Mouse (Mus musculus): ENCODE measurements around the gene Bahcc1.
A peak's percentile ranks its signal among the peaks of the same experiment; 100 is the strongest.

Bahcc1 gene

DNA sequence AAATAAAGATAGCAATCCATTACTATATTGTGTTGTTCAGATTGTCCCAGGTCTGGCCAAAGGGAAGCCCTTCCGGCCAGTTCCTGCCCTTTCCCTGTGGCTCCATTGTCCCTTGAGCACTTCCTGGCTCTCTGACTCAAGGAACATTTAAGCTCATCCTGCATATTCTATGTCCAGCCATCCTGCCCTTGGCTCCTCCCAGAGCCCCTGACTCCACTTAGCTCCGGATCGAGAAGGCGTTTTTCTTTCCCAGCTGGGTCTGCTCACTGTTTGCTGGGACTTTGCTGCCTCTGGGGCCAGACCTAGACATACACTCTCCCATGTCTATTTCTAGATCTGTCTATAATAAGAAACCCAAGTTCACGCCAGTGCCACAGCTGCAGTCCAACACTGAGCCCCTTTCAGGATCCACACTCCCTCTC lies 26.1 kb upstream of the Bahcc1 start:
- no peak for DNase-seq (ENCODE audit: low read depth)

DNA sequence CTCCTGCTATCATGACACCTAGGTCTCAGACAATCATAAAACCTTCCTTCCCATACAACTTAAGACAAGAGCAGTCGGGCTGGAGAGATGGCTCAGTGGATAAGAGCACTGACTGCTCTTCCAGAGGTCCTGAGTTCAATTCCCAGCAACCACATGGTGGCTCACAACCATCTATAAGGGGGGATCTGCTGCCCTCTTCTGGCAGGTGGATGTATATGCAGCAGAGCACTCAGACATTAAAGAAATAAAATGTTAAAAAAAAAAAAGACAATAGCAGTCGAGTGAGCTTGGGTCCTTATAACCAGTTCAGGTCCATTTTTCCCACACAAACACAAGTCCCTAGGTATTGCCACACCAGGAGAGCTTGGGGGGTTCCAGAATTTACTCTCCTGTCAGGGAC lies 23.9 kb upstream of the Bahcc1 start:
- peak; percentile 53 for DNase-seq (ENCODE audit: low read depth)

- DNase-seq (ENCODE audit: low read depth): no peak
These were observed 23.3 kb upstream of the Bahcc1 start for GRCm38 (mm10) chr11:120209462-120209861.

- no peak for DNase-seq (ENCODE audit: low read depth)
These were observed 17.0 kb upstream of the Bahcc1 start for GRCm38 (mm10) chr11:120215726-120216241.

- DNase-seq (ENCODE audit: low read depth): no peak
These were observed 16.0 kb upstream of the Bahcc1 start for GRCm38 (mm10) chr11:120216540-120217324.

GRCm38 (mm10) chr11:120218176-120218856 lies 14.4 kb upstream of the Bahcc1 start:
- DNase-seq (ENCODE audit: low read depth): no peak

DNA sequence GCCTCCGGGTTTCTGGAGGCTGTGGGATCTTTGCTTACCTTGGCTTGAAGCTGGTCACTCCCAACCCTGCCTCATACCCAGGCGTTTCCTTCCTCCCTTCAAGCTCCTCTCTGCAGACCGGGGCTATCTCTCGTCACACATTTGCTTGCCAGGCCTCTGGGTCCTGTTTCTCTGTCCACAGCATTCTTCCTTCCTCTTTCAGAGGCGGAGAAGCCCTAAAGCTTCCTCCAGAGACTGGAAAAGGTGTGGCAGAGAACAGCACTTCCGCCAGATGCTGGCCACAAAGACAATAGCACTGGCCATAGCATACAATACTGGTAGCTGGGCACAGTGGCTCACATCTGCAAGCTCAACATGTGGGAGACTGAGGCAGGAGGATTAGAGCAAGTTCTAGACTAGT lies 13.8 kb upstream of the Bahcc1 start:
- no peak for DNase-seq (ENCODE audit: low read depth)

- DNase-seq (ENCODE audit: low read depth): no peak
These were observed 12.7 kb upstream of the Bahcc1 start for GRCm38 (mm10) chr11:120219916-120220522.

DNA sequence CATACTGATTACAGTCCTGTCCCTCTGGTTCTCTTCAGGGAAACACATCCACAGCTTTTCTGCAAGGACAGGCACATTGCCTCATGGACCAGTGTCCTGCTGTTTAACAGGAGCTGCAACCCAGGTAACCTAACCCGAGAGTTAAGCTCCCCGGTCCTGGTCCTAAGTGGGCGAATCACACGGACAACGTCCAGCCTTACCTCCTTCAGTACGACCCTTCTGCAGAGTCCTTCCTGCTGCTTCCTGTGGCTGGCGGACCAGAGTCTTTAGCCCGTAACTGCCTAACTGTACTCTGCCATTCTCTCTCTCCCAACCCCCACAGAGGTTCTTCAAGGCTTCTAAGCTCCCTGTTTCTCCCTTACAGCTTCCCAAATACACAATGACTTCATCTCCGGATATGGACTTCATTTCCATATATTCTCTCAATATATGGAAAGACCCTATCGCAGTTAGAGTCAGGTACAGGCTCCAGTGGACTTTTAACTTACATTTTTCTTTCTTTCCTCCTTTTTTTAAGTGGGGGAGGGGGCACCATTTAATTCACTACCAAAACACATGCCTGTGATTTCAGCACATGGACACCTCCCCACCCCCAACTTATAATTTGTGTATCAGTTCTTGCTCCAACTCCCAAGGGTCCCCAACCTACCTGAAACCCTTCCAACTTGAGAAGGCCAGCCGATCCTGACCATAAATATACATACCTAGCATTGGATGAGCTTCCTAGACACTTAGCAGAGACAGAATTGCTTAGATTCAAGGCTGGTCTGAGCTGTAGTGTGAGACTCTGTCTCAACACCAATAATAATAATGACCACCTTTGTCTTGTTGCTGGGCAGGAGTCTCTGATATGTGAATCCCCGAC lies 11.6 kb upstream of the Bahcc1 start:
- no peak for DNase-seq (ENCODE audit: low read depth)

DNA sequence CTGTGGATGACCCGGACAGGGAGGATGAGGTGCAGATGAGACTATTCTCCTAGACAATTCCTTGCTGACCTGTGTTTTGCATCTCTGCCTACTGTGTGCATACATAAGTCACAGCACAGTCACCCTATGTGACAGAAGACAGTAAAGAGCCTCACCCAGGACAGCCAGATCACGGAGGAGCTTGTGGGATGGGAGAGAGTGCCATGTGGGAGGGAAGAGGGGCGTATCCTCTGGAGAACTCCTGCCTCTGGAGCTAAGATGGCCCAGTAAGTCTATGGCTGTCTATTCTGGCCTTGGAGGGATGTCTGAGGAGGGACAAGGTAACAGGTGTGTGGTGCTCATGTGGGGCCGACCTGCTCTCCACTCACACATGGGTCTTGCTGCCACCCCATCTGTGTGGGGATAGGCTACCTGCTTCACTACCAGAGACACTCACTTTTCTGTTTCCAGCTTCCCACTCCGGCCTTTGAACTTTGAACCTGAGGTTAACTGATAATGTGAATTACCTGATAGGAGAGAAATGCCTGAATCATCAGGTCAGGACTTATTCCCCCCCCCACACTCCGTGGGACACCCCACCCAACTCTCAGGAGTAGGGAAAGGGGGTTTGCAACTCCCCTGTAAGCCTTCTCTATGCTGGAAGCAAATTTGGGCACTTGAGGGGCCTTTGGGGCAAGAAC lies 10.2 kb upstream of the Bahcc1 start:
- no peak for DNase-seq (ENCODE audit: low read depth)

GRCm38 (mm10) chr11:120223586-120224487 lies 8.9 kb upstream of the Bahcc1 start:
- no peak for DNase-seq (ENCODE audit: low read depth)

DNA sequence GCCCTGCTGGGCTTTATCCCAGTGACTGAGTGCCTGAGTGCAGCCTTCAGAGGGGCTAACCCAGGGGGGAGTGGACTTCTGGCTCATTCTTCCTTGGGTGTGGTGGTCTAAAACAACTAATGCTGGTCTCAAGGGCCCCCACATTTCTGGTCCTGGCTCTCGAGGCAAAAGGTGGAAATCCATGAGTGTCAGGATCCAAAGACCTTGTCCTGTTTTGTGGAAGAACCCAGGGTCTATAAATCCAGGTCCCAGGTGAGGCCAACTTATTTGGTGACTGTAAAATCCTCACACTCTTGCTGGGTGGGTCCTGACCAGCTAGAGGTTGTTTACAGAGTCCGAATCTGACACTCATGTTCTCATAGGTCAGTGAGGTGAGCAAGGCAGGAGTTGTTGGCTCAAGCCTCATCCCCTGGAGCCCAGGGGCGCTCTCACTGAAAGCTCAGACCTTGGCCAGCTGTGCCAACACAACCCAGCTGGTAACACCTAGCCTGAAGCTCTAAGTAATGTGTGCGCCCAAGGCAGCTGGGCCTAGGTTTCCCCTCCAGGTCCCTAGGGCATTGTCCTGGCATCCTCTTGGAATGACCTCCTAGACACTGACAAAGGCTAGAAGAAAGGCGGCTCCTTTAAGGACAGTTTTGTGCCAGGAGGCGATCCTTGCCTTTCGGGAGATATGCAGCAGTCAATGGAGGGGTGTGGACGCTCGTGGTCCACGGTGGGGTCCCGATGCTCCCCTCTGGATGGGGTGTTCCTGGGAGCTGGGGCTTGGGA lies 8.1 kb upstream of the Bahcc1 start:
- no peak for DNase-seq (ENCODE audit: low read depth)

- no peak for DNase-seq (ENCODE audit: low read depth)
These were observed 7.2 kb upstream of the Bahcc1 start for GRCm38 (mm10) chr11:120225256-120226195.

GRCm38 (mm10) chr11:120226421-120227280 lies 6.1 kb upstream of the Bahcc1 start:
- no peak for DNase-seq (ENCODE audit: low read depth)

DNA sequence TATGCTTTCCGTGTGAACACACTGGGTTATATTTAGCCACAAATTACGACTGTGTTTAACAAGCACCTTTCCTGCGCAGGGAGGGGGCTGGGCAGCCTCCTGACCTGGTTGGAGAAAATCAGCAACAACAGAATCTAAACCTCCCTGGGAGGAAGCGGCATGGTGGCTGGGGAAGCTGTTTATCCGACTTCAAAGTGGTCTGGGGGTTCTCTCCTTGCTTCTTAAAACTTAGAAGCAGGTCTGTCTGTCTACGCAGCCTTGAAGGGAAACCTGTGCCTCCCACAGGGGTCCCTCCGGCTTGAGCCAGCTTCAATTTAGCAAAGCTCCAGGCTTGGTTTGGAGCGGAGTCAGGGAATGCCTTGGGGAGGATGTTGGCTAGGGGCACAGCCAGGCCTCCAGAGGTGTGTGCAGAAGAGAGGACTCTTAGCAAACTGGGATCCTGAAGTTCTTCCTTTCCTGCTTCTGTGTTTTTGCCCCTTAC lies 5.1 kb upstream of the Bahcc1 start:
- DNase-seq (ENCODE audit: low read depth): no peak

DNA sequence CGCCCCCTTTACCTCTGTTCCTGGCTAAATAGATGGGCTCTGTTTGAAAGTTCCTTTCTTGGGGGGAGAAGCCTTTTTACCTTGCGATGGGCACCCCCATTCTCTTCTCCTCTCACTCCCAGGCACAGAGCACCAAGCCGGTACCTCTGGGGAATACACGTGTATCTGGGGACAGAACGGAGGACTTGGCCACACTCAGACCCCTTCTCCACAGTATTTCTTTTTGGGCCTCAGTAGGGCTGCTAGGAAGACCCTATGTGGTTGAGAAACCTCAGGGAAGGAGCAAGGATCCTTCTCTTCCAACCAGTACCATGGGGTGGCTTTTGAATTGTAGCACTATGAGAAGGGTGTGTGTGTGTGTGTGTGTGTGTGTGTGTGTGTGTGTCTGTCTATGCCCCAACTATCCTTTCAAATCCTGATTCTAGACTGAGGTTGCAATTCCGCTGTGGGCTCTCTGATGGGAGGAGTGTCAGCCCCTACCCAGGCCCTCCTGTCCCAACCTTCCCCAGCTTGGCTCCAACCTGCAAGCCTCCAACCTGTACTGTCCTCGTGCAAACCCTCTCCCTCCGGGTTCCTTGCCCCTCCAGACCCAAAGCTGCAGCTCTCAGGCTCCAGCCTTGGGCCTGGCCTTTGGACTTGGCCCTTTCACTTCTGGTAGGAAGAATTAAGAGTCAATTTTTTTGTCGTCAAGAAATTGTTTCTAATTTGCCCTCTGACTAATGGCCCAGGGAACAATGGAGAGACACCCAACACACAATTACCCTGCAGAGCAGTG lies 4.4 kb upstream of the Bahcc1 start:
- DNase-seq (ENCODE audit: low read depth): no peak
